Mouse (Mus musculus) E14TG2a.4 (cell line): ENCODE measurements around the gene Zfp12.
A peak's percentile ranks its signal among the peaks of the same experiment; 100 is the strongest.
"Not testable (repeated sequence)": the region's sequence is repeated elsewhere in the genome, so short reads cannot be mapped to it uniquely, and the experiment has no call there.

ENCODE experiments used
- H3K27me3 ChIP-seq: 2 replicates; pipeline ENCODE4 v1.6.1; 2014; ENCODE audit warnings: low read length, control low read depth; ENCODE audit not compliant: insufficient read depth
- H3K36me3 ChIP-seq: 2 replicates; pipeline ENCODE4 v1.6.1; 2014; ENCODE audit warnings: low read length, control low read depth; ENCODE audit not compliant: insufficient read depth
- H3K4me1 ChIP-seq: replicated peaks from 2 replicates; pipeline ENCODE4 v1.6.1; 2014; ENCODE audit warnings: low read depth, low read length, control low read depth
- H3K4me3 ChIP-seq: replicated peaks from 2 replicates; pipeline ENCODE4 v1.5.1; 2014; ENCODE audit warnings: mild to moderate bottlenecking, low read length
- H3K9me3 ChIP-seq: 2 replicates; pipeline ENCODE4 v1.6.1; 2014; ENCODE audit warnings: low read length, control low read depth
- CTCF ChIP-seq: conservative IDR thresholded peaks from 2 replicates; pipeline ENCODE4 v1.5.1; 2014; ENCODE audit warnings: low read length
- NANOG ChIP-seq: IDR thresholded peaks from 2 replicates; pipeline ENCODE4 v1.6.1; 2014; ENCODE audit warnings: borderline replicate concordance, low read length, mixed read lengths
- POU5F1 ChIP-seq: IDR thresholded peaks from 2 replicates; pipeline ENCODE4 v1.6.1; 2014; ENCODE audit warnings: low read length, borderline replicate concordance

The Zfp12 gene

GRCm38 (mm10) chr5:143235028-143235693, at the start of gene Zfp12:
TSS of gene Zfp12 (plus strand) at chr5:143235163.
- no peak for TF ChIP-seq NANOG
- no peak for TF ChIP-seq CTCF
- no peak for TF ChIP-seq POU5F1
- Histone ChIP-seq H3K36me3 (peaks cover 26% of the 10 kb centered on the region), H3K9me3 (no peaks in the 10 kb centered on the region), H3K27me3 (peaks cover 12% of the 10 kb centered on the region; the same call in 1 of the 2 replicates), H3K4me1 (peaks cover 14% of the 10 kb centered on the region), H3K4me3 (peak within 1 kb of the TSS; percentile 90)

GRCm38 (mm10) chr5:143188014-143188413, 46.9 kb upstream of the Zfp12 start:
- H3K36me3 ChIP-seq, H3K9me3 ChIP-seq, H3K27me3 ChIP-seq, H3K4me3 ChIP-seq, H3K4me1 ChIP-seq: not testable (repeated sequence)

- no peaks in the 10 kb centered on the region for H3K4me1 ChIP-seq
- H3K36me3 ChIP-seq: no peaks in the 10 kb centered on the region
- TF ChIP-seq CTCF (no peak), NANOG (no peak), POU5F1 (no peak)
- H3K9me3 ChIP-seq: no peaks in the 10 kb centered on the region
- no peaks in the 10 kb centered on the region; the same call in none of the 2 replicates for H3K27me3 ChIP-seq
- H3K4me3 ChIP-seq: no peak overlapping the region
Observed at GRCm38 (mm10) chr5:143192806-143193205, 42.2 kb upstream of the Zfp12 start.

GRCm38 (mm10) chr5:143194747-143195146, 40.2 kb upstream of the Zfp12 start:
- H3K36me3 ChIP-seq, H3K4me3 ChIP-seq, H3K4me1 ChIP-seq, H3K27me3 ChIP-seq: not testable (repeated sequence)
- peaks cover 14% of the 10 kb centered on the region for H3K9me3 ChIP-seq

GRCm38 (mm10) chr5:143195166-143195565, 39.8 kb upstream of the Zfp12 start:
- Histone ChIP-seq H3K4me3 (no peak overlapping the region), H3K27me3 (no peaks in the 10 kb centered on the region; the same call in none of the 2 replicates), H3K36me3 (no peaks in the 10 kb centered on the region), H3K4me1 (no peaks in the 10 kb centered on the region), H3K9me3 (peaks cover 14% of the 10 kb centered on the region)
- TF ChIP-seq NANOG: no peak
- no peak for TF ChIP-seq CTCF
- TF ChIP-seq POU5F1: no peak

- Histone ChIP-seq H3K27me3 (no peaks in the 10 kb centered on the region; the same call in none of the 2 replicates), H3K36me3 (no peaks in the 10 kb centered on the region), H3K9me3 (peaks cover 14% of the 10 kb centered on the region), H3K4me3 (no peak overlapping the region), H3K4me1 (no peaks in the 10 kb centered on the region)
- TF ChIP-seq POU5F1 (no peak), CTCF (no peak), NANOG (no peak)
Observed at GRCm38 (mm10) chr5:143196506-143196905, 38.5 kb upstream of the Zfp12 start.

GRCm38 (mm10) chr5:143205015-143205414, 29.9 kb upstream of the Zfp12 start:
- TF ChIP-seq NANOG: no peak
- TF ChIP-seq CTCF: peak; percentile 30
- Histone ChIP-seq H3K9me3 (peaks cover 53% of the 10 kb centered on the region), H3K4me3 (no peak overlapping the region), H3K4me1 (no peaks in the 10 kb centered on the region), H3K27me3 (no peaks in the 10 kb centered on the region), H3K36me3 (no peaks in the 10 kb centered on the region)

DNA sequence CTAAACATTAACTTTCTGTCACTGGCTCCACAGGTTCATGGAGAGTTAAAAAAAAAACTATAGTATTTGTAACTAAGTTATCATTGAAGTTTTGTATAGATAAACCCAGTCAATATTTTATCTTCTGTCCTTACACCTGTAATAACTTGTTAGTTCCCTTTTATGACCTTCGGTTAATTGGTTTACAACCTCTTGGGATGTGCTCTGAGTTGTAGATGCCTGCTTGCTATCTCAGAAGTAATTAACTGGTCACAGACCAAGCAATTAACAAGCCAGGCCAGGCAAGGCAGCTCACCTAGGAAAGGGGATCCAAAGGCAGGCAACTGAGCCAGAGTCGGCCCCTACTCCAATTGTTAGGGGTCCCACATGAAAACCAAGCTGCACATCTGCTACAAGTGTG, 21.1 kb upstream of the Zfp12 start:
- H3K4me3 ChIP-seq: no peak overlapping the region

GRCm38 (mm10) chr5:143220996-143221395, 14.0 kb upstream of the Zfp12 start:
- Histone ChIP-seq H3K4me3 (no peak overlapping the region), H3K27me3 (peaks cover 3% of the 10 kb centered on the region), H3K4me1 (no peaks in the 10 kb centered on the region; the same call in 1 of the 2 replicates), H3K9me3 (no peaks in the 10 kb centered on the region), H3K36me3 (no peaks in the 10 kb centered on the region)
- no peak for TF ChIP-seq NANOG
- TF ChIP-seq POU5F1: no peak
- no peak for TF ChIP-seq CTCF

More for the DNA sequence above, 21.1 kb upstream of the Zfp12 start:
- Histone ChIP-seq H3K36me3 (no peaks in the 10 kb centered on the region), H3K9me3 (peaks cover 36% of the 10 kb centered on the region), H3K4me1 (no peaks in the 10 kb centered on the region; the same call in 1 of the 2 replicates), H3K27me3 (no peaks in the 10 kb centered on the region)
- no peak for TF ChIP-seq NANOG
- TF ChIP-seq CTCF: no peak
- TF ChIP-seq POU5F1: no peak
